Mouse (Mus musculus): ENCODE results near the gene Ehmt2.
"Not testable (repeated sequence)": the region's sequence is repeated elsewhere in the genome, so short reads cannot be mapped to it uniquely, and the experiment has no call there.

The Ehmt2 gene

GRCm38 (mm10) chr17:34954831-34955230, 56.6 kb downstream of the Ehmt2 start:
- DNase-seq (ENCODE audit: low read depth): no peak

GRCm38 (mm10) chr17:34955884-34956283, 57.6 kb downstream of the Ehmt2 start:
- DNase-seq (ENCODE audit: low read depth): no peak

- DNase-seq (ENCODE audit: low read depth): no peak
Observed at GRCm38 (mm10) chr17:34956340-34956739, 58.1 kb downstream of the Ehmt2 start.

GRCm38 (mm10) chr17:34957291-34957690, 59.0 kb downstream of the Ehmt2 start:
- DNase-seq (ENCODE audit: low read depth): not testable (repeated sequence)

- not testable (repeated sequence) for DNase-seq (ENCODE audit: low read depth)
Observed at GRCm38 (mm10) chr17:34957966-34958365, 59.7 kb downstream of the Ehmt2 start.

- not testable (repeated sequence) for DNase-seq (ENCODE audit: low read depth)
Observed at GRCm38 (mm10) chr17:34958734-34959129, 60.5 kb downstream of the Ehmt2 start.

- DNase-seq (ENCODE audit: low read depth): not testable (repeated sequence)
Observed at GRCm38 (mm10) chr17:34959130-34959778, 61.0 kb downstream of the Ehmt2 start, which contains the start of gene Hspa1b. Hspa1b (minus strand) TSS chr17:34959238.

- DNase-seq (ENCODE audit: low read depth): no peak
Observed at GRCm38 (mm10) chr17:34959881-34960515, 61.7 kb downstream of the Ehmt2 start.

GRCm38 (mm10) chr17:34960702-34961493, 62.6 kb downstream of the Ehmt2 start:
- DNase-seq (ENCODE audit: low read depth): no peak

- DNase-seq (ENCODE audit: low read depth): no peak
Observed at GRCm38 (mm10) chr17:34962125-34962524, 63.9 kb downstream of the Ehmt2 start.

GRCm38 (mm10) chr17:34962841-34963240, 64.6 kb downstream of the Ehmt2 start:
- no peak for DNase-seq (ENCODE audit: low read depth)

Data from c-Kit-positive CD71-positive TER-119-negative erythroid progenitor cells, embryonic 14.5 days (primary cell).